Mouse (Mus musculus) limb, embryonic 14.5 days (tissue): ENCODE results near the gene Spg7. TPM values are rescaled to one million over a fixed set of nuclear protein-coding genes. Genes with fewer than 3 reads are reported as not detected.

ENCODE experiments used
- ATAC-seq: fragments of 200-750 bp; cut with Nextera tagmentation; 2 replicates; pipeline ENCODE4 v1.8.0; 2017; ENCODE audit warnings: low read depth, moderate number of reproducible peaks, moderate TSS enrichment; ENCODE audit not compliant: low FRiP score
- DNase-seq: peaks from one replicate; pipeline ENCODE4 v3.0.0-alpha.2; 2015; ENCODE audit warnings: low spot score
- H3K27ac ChIP-seq: fragments of 300-500 bp; sonication (generic); replicated peaks from 2 replicates; pipeline ENCODE4 v1.5.1; 2014; ENCODE audit warnings: low read depth, mild to moderate bottlenecking, low read length, moderate library complexity, mixed read lengths
- H3K27me3 ChIP-seq: fragments of 300-500 bp; sonication (generic); 2 replicates; pipeline ENCODE4 v1.6.1; 2014; ENCODE audit warnings: low read length, mixed read lengths; ENCODE audit not compliant: control insufficient read depth, insufficient read depth
- H3K36me3 ChIP-seq: fragments of 300-500 bp; sonication (generic); 2 replicates; pipeline ENCODE4 v1.6.1; 2014; ENCODE audit warnings: mild to moderate bottlenecking, low read length, moderate library complexity, mixed read lengths; ENCODE audit not compliant: control insufficient read depth, insufficient read depth
- H3K4me1 ChIP-seq: fragments of 300-500 bp; sonication (generic); 2 replicates; pipeline ENCODE4 v1.6.1; 2014; ENCODE audit warnings: antibody characterized with exemption, low read length, mixed read lengths; ENCODE audit not compliant: control insufficient read depth, insufficient read depth
- H3K4me2 ChIP-seq: fragments of 300-500 bp; sonication (generic); replicated peaks from 2 replicates; pipeline ENCODE4 v1.6.1; 2014; ENCODE audit warnings: low read depth, mild to moderate bottlenecking, low read length, moderate library complexity; ENCODE audit not compliant: severe bottlenecking
- H3K4me3 ChIP-seq: fragments of 300-500 bp; sonication (generic); replicated peaks from 2 replicates; pipeline ENCODE4 v1.5.1; 2014; ENCODE audit warnings: low read length
- H3K9ac ChIP-seq: fragments of 300-500 bp; sonication (generic); 2 replicates; pipeline ENCODE4 v1.6.1; 2014; ENCODE audit warnings: mild to moderate bottlenecking, low read depth, low read length, moderate library complexity; ENCODE audit not compliant: severe bottlenecking
- H3K9me3 ChIP-seq: fragments of 300-500 bp; sonication (generic); 2 replicates; pipeline ENCODE4 v1.6.1; 2016; ENCODE audit warnings: low read length; ENCODE audit not compliant: control insufficient read depth
- POLR2A ChIP-seq: fragments of 200-500 bp; IDR thresholded peaks from 2 replicates; pipeline ENCODE4 v1.8.0; 2012; ENCODE audit warnings: inconsistent platforms, mild to moderate bottlenecking, moderate library complexity, borderline replicate concordance; ENCODE audit not compliant: insufficient read depth, insufficient read length; ENCODE audit errors: extremely low read depth
- WGBS: fragments of 180-500 bp; shearing (Covaris S2); extraction: QIAGEN DNeasy Blood & Tissue Kit; methylation state at CpG from one replicate; pipeline ENCODE4 v1.1.7; 2014; 5-methylcytosine and 5-hydroxymethylcytosine counted together
- polyA plus RNA-seq, 2 experiments: library from polyadenylated mRNA; depleted of rRNA in 1 of 2; stranded (reverse) in 1 of 2; unstranded in 1 of 2; fragments of >200 nt; fragmentation: Nextera tagmentation in 1 of 2; extraction: Ambion mirVana in 1 of 2; gene quantifications; 2 replicates each; pipeline versions ENCODE4 v1.2.1 to v1.2.3; 2012 to 2014

Gene Spg7
- polyA plus RNA-seq, 2 experiments, result 34.8 to 90.0 TPM

- Histone ChIP-seq H3K9ac (peak overlapping the region; percentile 3; the same call in 1 of the 2 replicates), H3K27me3 (peaks cover 31% of the 10 kb centered on the region), H3K9me3 (no peaks in the 10 kb centered on the region), H3K4me3 (no peak overlapping the region), H3K4me2 (no peak overlapping the region), H3K4me1 (peaks cover 9% of the 10 kb centered on the region; the same call in 1 of the 2 replicates), H3K36me3 (no peaks in the 10 kb centered on the region), H3K27ac (no peak overlapping the region)
- 60% methylated on average over 2 of the region's 2 CpGs for WGBS
- ATAC-seq (no peak), DNase-seq (peak; percentile 17)
- TF ChIP-seq POLR2A, result no peak
Observed at GRCm38 (mm10) chr8:123113908-123114469, 51.2 kb downstream of the Spg7 start.

- TF ChIP-seq POLR2A, result no peak
- Histone ChIP-seq H3K9ac (no peak overlapping the region), H3K4me1 (peaks cover 9% of the 10 kb centered on the region; the same call in 1 of the 2 replicates), H3K4me3 (no peak overlapping the region), H3K27ac (no peak overlapping the region), H3K9me3 (no peaks in the 10 kb centered on the region), H3K36me3 (no peaks in the 10 kb centered on the region), H3K27me3 (peaks cover 34% of the 10 kb centered on the region), H3K4me2 (no peak overlapping the region)
- WGBS, result 66% methylated on average over 3 of the region's 3 CpGs
- ATAC-seq (no peak), DNase-seq (no peak)
Observed at GRCm38 (mm10) chr8:123114644-123115043, 51.9 kb downstream of the Spg7 start.

GRCm38 (mm10) chr8:123117127-123117731 is 54.5 kb downstream of the Spg7 start, which contains the start of gene Cpne7:
TSS of gene Cpne7 (plus strand) at chr8:123117374.
- no peak within 1 kb of the TSS for H3K27ac ChIP-seq
- TF ChIP-seq POLR2A, result no peak
- ATAC-seq, result peak; percentile 35; the same call in 1 of the 2 replicates
- peaks cover 9% of the 10 kb centered on the region; the same call in 1 of the 2 replicates for H3K4me1 ChIP-seq
- H3K36me3 ChIP-seq, result no peaks in the 10 kb centered on the region
- no peaks in the 10 kb centered on the region for H3K9me3 ChIP-seq
- H3K4me3 ChIP-seq, result peak within 1 kb of the TSS; percentile 44
- H3K4me2 ChIP-seq, result peak within 1 kb of the TSS; percentile 77
- H3K27me3 ChIP-seq, result peaks cover 34% of the 10 kb centered on the region
- DNase-seq, result no peak
- 2% methylated on average over 34 of the region's 51 CpGs for WGBS
- peak within 1 kb of the TSS; percentile 41 for H3K9ac ChIP-seq

- DNase-seq, result no peak
- WGBS, result 2% methylated on average over 17 of the region's 17 CpGs
- Histone ChIP-seq H3K9me3 (no peaks in the 10 kb centered on the region), H3K36me3 (no peaks in the 10 kb centered on the region), H3K27me3 (peaks cover 34% of the 10 kb centered on the region), H3K4me2 (peak overlapping the region; percentile 77), H3K4me3 (peak overlapping the region; percentile 44), H3K4me1 (peaks cover 9% of the 10 kb centered on the region; the same call in 1 of the 2 replicates), H3K27ac (no peak overlapping the region), H3K9ac (0 out of 2 replicates have a peak overlapping the region, but pooled peaks have one; percentile 41)
- ATAC-seq, result no peak
- TF ChIP-seq POLR2A, result no peak
Observed at GRCm38 (mm10) chr8:123117744-123118143, 55.0 kb downstream of the Spg7 start.

GRCm38 (mm10) chr8:123122059-123122458 is 59.3 kb downstream of the Spg7 start:
- H3K36me3 ChIP-seq, result no peaks in the 10 kb centered on the region
- H3K9me3 ChIP-seq, result no peaks in the 10 kb centered on the region
- peaks cover 21% of the 10 kb centered on the region for H3K27me3 ChIP-seq
- H3K9ac ChIP-seq, result no peak overlapping the region
- ATAC-seq (no peak), DNase-seq (no peak)
- H3K27ac ChIP-seq, result no peak overlapping the region
- no peak overlapping the region for H3K4me3 ChIP-seq
- H3K4me2 ChIP-seq, result no peak overlapping the region
- 60% methylated on average over 9 of the region's 9 CpGs for WGBS
- H3K4me1 ChIP-seq, result peaks cover 10% of the 10 kb centered on the region; the same call in 1 of the 2 replicates
- no peak for TF ChIP-seq POLR2A
